Mouse (Mus musculus) gastrocnemius, postnatal 14 days (tissue): ENCODE data around the gene Grin2a. TPM values are rescaled to one million over a fixed set of nuclear protein-coding genes. Genes with fewer than 3 reads are reported as not detected.

Experiments
- DNase-seq: peaks from one replicate; pipeline ENCODE4 v3.0.0; 2021; ENCODE audit warnings: mixed read lengths
- intact Hi-C: fragments of 180-260 bp; cut with DNase I; formaldehyde crosslinking; loops from one replicate; pipeline ENCODE4 v1.15.1; 2025; ENCODE audit warnings: low total_unique reads
- total RNA-seq, 2 experiments: library from RNA; stranded (reverse); gene quantifications; 2 replicates each; pipeline ENCODE4 v1.2.3; 2021

Grin2a gene
- total RNA-seq, 2 experiments from 2014 or later: 0.07 to 0.10 TPM

GRCm38 (mm10) chr16:9895581-9895980 lies 99.8 kb downstream of the Grin2a start:
- DNase-seq: no peak
- intact Hi-C loops: no loop called here

- no peak for DNase-seq
- intact Hi-C loops: no loop called here
Measured at GRCm38 (mm10) chr16:9886155-9886554, 109.2 kb downstream of the Grin2a start.

DNA sequence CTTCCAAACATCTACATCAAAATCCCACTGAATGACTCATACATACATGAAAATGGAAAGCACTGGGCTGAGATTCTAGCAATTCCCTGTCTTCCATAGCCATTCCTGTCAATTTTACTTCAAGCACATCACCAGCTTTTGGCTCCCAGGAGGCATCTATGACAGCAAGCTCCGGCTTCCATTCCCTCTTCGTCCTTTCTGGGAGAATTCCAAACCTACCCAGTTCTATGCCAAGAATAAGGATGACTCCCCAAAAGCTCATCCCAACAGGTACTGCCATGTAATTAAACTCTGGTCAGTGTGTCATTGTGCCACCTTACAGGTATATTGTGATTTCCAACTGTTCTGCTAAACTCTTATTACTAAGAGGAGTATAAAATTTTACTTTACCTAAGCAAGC lies 111.2 kb downstream of the Grin2a start:
- DNase-seq: no peak
- intact Hi-C loops: no loop called here

DNA sequence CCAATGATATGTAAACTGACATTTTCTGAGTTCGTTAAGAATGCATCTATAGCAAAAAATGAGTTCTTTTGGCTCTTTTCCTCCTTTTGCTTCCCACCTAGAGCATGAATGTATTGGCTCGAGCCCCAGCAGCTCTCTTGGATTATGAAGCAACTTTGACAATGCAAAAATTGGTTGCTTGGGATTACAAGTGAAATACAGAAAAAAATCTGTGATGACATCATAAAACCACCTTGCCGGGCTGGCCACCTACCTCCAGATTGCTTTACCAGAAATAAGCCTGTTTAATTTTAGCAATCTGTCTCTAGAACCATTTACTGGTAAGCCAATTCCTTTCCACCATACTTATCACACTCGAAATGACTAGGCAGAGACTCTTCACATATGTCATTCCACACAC lies 112.9 kb downstream of the Grin2a start:
- no peak for DNase-seq
- intact Hi-C loops: no loop called here

DNA sequence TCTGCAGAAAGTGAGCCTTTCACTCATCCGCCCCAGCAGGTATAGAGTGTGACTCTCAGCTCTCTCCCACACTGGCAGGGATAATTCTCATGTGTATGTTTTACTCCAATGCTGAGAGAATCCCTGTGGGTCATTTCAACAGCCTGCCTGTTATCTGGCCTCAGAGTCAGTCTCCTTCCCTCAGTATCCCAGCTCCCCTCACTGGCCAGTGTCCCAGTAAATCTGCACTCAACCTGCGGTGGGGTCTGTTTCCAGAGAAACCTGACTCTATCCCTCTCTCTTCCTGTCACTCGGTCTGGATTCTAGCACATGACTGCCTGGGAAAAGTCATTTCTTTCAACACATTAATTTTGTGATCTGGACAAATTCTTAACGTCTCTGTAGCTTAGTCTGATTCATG lies 122.4 kb downstream of the Grin2a start:
- no peak for DNase-seq
- intact Hi-C loops: no loop called here

DNA sequence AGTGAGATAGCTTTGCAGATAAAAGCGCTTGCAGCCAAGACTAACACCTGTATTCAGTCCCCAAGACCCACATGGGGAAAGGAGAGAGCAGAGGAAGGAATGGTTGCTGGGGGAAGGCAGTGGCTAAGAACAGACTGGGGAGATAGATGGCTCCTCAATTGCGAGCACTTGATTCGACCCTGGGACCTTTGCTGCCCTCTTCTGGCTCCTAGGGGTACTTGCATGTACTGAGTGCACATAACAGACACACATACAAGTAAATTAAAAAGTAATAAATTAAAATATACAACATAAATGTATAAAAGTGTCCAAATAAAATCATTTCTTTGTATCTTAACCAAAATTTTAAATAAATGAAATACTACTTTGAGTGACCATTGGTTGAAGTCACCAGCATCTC lies 129.7 kb downstream of the Grin2a start:
- intact Hi-C loops: no loop called here
- no peak for DNase-seq

GRCm38 (mm10) chr16:9865039-9865438 lies 130.3 kb downstream of the Grin2a start:
- DNase-seq: no peak
- intact Hi-C loops: no loop called here

DNA sequence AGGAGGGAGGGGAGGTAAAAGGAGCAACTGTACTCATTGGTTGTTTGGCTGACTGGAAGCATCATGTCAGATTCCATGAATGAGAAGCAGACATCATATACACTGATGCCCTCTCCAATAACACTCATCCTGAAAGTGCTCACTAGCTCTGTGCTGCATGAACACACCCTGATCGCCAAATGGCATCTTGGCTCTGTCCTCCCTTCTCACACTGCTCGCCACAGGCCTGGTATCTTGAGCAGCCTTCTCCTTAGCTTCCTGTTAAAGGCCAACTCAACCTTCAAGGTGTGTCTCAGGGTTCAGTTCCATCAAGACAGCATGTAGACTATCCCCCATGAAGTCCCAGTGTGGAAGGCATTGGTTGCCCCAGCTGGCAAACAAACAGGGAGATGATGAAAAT lies 137.6 kb downstream of the Grin2a start:
- no peak for DNase-seq
- intact Hi-C loops: no loop called here

- intact Hi-C loops: no loop called here
Measured at GRCm38 (mm10) chr16:9851265-9851988, 143.9 kb downstream of the Grin2a start.

GRCm38 (mm10) chr16:9841496-9841895 lies 153.9 kb downstream of the Grin2a start:
- intact Hi-C loops: no loop called here
- no peak for DNase-seq

More at GRCm38 (mm10) chr16:9851265-9851988, 143.9 kb downstream of the Grin2a start:
- no peak for DNase-seq

GRCm38 (mm10) chr16:9836542-9836941 lies 158.8 kb downstream of the Grin2a start:
- DNase-seq: no peak
- intact Hi-C loops: no loop called here

GRCm38 (mm10) chr16:9834236-9834635 lies 161.1 kb downstream of the Grin2a start:
- intact Hi-C loops: no loop called here
- DNase-seq: no peak

DNA sequence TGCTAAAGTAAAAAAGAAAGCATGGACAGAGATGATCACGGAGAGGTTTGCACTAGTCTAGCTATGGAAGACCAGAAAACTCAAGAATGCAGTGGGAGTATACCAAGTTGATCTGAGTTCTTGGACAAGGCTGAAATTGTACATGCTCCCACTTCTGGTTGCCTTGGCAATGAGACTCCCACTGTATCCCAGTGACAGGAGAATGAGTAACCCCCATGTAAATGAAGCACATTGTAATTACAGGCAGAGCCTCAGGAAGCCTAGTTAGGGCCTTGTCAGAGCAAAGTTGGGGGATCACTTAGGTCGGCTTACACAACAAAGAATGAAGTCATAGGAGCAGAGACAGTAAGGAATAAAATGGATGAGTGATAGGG lies 170.3 kb downstream of the Grin2a start:
- intact Hi-C loops: no loop called here

GRCm38 (mm10) chr16:9824436-9825109 lies 170.8 kb downstream of the Grin2a start:
- DNase-seq: no peak
- intact Hi-C loops: no loop called here

More for the DNA sequence above, 170.3 kb downstream of the Grin2a start:
- no peak for DNase-seq

DNA sequence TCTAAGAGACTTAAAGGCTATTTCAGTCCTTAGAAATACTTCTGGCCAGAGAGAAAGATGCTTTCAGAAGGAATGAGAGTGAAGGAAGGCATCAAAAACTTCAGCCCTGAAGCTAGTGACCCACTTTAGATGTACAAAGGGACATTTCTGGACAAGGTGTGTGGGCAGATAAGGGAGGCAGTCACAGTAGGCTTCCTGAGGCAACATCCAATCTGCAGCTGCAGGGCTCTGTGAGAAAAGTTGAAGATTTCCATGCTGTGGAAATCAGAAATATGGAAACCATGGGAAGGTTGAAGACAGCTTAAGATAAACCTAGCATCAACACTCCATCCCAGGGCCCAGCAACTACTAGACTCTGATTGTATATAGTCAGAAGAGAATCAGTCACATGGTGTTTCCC lies 171.7 kb downstream of the Grin2a start:
- intact Hi-C loops: no loop called here
- no peak for DNase-seq

- DNase-seq: no peak
Measured at GRCm38 (mm10) chr16:9819508-9819907, 175.9 kb downstream of the Grin2a start.

GRCm38 (mm10) chr16:9801338-9801737 lies 194.0 kb downstream of the Grin2a start:
- no peak for DNase-seq
- intact Hi-C loops: no loop called here

More at GRCm38 (mm10) chr16:9819508-9819907, 175.9 kb downstream of the Grin2a start:
- intact Hi-C loops: no loop called here

DNA sequence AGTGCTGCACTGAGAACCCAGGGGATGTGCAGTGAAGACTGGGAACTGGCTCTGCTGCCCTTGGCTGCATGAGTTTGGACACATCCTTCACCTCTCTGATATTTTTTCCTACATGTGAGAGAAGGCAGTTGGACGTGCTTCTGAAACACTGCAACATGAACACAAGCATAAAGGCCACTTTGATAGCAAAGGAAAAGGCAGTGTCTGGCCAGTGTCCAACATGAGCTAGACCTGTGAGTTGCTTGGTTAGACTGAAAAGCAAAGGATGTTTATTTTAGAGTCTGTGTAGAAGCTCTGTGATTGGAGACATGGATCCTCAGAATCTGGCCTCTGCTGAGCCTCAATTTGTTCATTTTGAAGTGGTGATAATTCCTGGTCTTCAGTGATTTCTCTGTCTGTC lies 195.1 kb downstream of the Grin2a start:
- intact Hi-C loops: no loop called here
- no peak for DNase-seq

- intact Hi-C loops: no loop called here
- DNase-seq: no peak
Measured at GRCm38 (mm10) chr16:9792976-9793375, 202.4 kb downstream of the Grin2a start.

GRCm38 (mm10) chr16:9786261-9786660 lies 209.1 kb downstream of the Grin2a start:
- intact Hi-C loops: no loop called here
- DNase-seq: no peak

DNA sequence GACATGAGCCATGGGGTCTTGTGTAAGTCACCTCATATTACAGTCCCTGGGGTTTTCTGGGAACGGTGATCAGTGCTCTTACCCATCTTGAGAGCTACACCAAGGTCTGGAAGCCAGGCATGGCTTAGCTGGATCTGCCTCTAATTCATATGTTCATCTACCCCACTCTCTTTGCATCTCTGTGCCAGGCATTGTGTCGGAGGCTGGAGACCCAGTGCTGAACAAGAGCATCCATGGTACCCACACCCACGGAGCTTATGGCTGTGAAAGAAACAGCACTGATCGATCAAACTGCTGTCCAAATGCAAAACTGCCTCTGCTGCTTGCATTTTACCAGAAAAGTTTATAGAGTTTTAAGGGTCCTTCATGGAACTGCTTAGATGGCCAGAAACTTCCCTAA lies 209.5 kb downstream of the Grin2a start:
- DNase-seq: no peak
- intact Hi-C loops: no loop called here
